Mouse (Mus musculus) hindbrain, embryonic 13.5 days (tissue): Measurements from ENCODE around the gene Capn10. TPM values are rescaled to one million over a fixed set of nuclear protein-coding genes. Genes with fewer than 3 reads are reported as not detected.
"Not testable (repeated sequence)": the region's sequence is repeated elsewhere in the genome, so short reads cannot be mapped to it uniquely, and the experiment has no call there.

Experiments used
- ATAC-seq: fragments of 200-750 bp; cut with Nextera tagmentation; 2 replicates; pipeline ENCODE4 v1.8.0; 2017; ENCODE audit warnings: moderate TSS enrichment; ENCODE audit not compliant: low FRiP score
- H3K27ac ChIP-seq: fragments of 300-500 bp; sonication (generic); 2 replicates; pipeline ENCODE4 v1.5.1; 2015; ENCODE audit warnings: inconsistent platforms, mild to moderate bottlenecking, moderate library complexity
- H3K27me3 ChIP-seq: fragments of 300-500 bp; sonication (generic); 2 replicates; pipeline ENCODE4 v1.6.1; 2015; ENCODE audit warnings: mild to moderate bottlenecking, inconsistent platforms
- H3K36me3 ChIP-seq: fragments of 300-500 bp; sonication (generic); 2 replicates; pipeline ENCODE4 v1.6.1; 2015; ENCODE audit warnings: mild to moderate bottlenecking, inconsistent platforms
- H3K4me1 ChIP-seq: fragments of 300-500 bp; sonication (generic); replicated peaks from 2 replicates; pipeline ENCODE4 v1.6.1; 2015; ENCODE audit warnings: inconsistent platforms
- H3K4me2 ChIP-seq: fragments of 300-500 bp; sonication (generic); 2 replicates; pipeline ENCODE4 v1.6.1; 2015; ENCODE audit warnings: inconsistent platforms, mild to moderate bottlenecking, moderate library complexity
- H3K4me3 ChIP-seq: fragments of 300-500 bp; sonication (generic); 2 replicates; pipeline ENCODE4 v1.5.1; 2015; ENCODE audit warnings: mild to moderate bottlenecking, inconsistent platforms
- H3K9ac ChIP-seq: fragments of 300-500 bp; sonication (generic); 2 replicates; pipeline ENCODE4 v1.6.1; 2015; ENCODE audit warnings: mild to moderate bottlenecking, inconsistent platforms
- H3K9me3 ChIP-seq: fragments of 300-500 bp; sonication (generic); 2 replicates; pipeline ENCODE4 v1.6.1; 2016; ENCODE audit warnings: inconsistent platforms
- WGBS: fragments of 180-500 bp; shearing (Covaris S2); methylation state at CpG from one replicate; pipeline ENCODE4 v1.1.7; 2015; 5-methylcytosine and 5-hydroxymethylcytosine counted together
- polyA plus RNA-seq: library from polyadenylated mRNA; unstranded; fragments of >200 nt; fragmentation: Nextera tagmentation; extraction: Ambion mirVana; gene quantifications from 2 replicates; pipeline ENCODE4 v1.2.1, GENCODE M21; 2015

The Capn10 gene
- polyA plus RNA-seq, 1 experiment from 2014 or later, result 58.9 TPM

DNA sequence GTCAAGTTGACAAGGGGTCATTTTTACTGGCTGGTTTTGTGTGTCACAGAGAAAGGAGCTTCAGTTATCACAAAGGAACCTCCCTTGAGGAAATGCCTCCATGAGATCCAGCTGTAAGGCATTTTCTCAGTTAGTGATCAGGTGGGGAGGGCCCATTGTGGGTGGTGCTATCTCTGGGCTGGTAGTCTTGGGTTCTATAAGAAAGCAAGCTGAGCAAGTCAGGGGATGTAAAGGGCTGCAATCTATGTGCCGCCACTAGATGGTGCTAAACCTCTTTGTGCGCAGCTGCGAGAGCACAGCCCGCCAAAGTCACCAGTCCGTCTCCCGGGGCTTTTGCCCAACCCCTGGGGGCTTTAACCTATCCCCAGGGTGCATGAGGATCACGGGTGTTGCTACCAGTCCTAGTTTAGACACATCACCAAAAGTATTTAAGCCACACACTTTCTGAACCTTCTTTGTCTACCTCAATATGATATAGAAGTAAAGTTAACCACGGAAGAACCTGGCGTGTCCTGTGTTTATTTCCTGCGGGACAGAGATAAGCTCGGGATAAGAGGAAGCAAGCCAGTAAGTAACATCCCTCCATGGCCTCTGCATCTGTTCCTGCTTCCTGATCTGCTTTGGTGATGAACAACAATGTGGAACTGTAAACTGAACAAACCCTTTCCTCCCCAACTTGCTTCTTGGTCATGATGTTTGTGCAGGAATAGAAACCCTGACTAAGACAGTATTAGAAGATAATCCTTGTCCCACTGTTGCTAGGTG, 22.6 kb downstream of the Capn10 start:
- peak overlapping the region; percentile 39 for H3K4me2 ChIP-seq
- not testable (repeated sequence) for H3K36me3 ChIP-seq, H3K9ac ChIP-seq, H3K4me1 ChIP-seq, H3K9me3 ChIP-seq, H3K4me3 ChIP-seq, H3K27me3 ChIP-seq, H3K27ac ChIP-seq
- WGBS, result 13% methylated on average over 11 of the region's 11 CpGs
- 0 out of 2 replicates have a peak, but pooled peaks have one; percentile 39 for ATAC-seq

- ATAC-seq, result no peak
- Histone ChIP-seq H3K36me3 (no peaks in the 10 kb centered on the region), H3K4me2 (no peak overlapping the region), H3K9me3 (no peaks in the 10 kb centered on the region), H3K27me3 (no peaks in the 10 kb centered on the region), H3K4me1 (0 out of 2 replicates have a peak, but pooled peaks cover 3% of the 10 kb centered on the region), H3K9ac (no peak overlapping the region), H3K27ac (no peak overlapping the region), H3K4me3 (no peak overlapping the region)
- WGBS, result 81% methylated on average over 1 of the region's 1 CpGs
Observed at GRCm38 (mm10) chr1:92958999-92959398, 24.8 kb downstream of the Capn10 start.

GRCm38 (mm10) chr1:92970791-92971190, 36.6 kb downstream of the Capn10 start:
- not testable (repeated sequence) for H3K4me2 ChIP-seq, H3K4me3 ChIP-seq, H3K9me3 ChIP-seq, H3K27me3 ChIP-seq, H3K4me1 ChIP-seq, H3K27ac ChIP-seq, ATAC-seq, H3K36me3 ChIP-seq, H3K9ac ChIP-seq
- 84% methylated on average over 6 of the region's 6 CpGs for WGBS

- Histone ChIP-seq H3K36me3 (no peaks in the 10 kb centered on the region), H3K27me3 (no peaks in the 10 kb centered on the region), H3K4me1 (peaks cover 5% of the 10 kb centered on the region; the same call in 1 of the 2 replicates), H3K27ac (no peak overlapping the region), H3K4me3 (no peak overlapping the region), H3K4me2 (no peak overlapping the region), H3K9ac (no peak overlapping the region), H3K9me3 (no peaks in the 10 kb centered on the region)
- WGBS, result 89% methylated on average over 7 of the region's 7 CpGs
- ATAC-seq, result no peak
Observed at GRCm38 (mm10) chr1:92971879-92972795, 38.0 kb downstream of the Capn10 start.

- Histone ChIP-seq H3K27me3 (no peaks in the 10 kb centered on the region), H3K9me3 (no peaks in the 10 kb centered on the region), H3K9ac (no peak overlapping the region), H3K4me1 (peaks cover 5% of the 10 kb centered on the region; the same call in 1 of the 2 replicates), H3K4me2 (no peak overlapping the region), H3K4me3 (no peak overlapping the region), H3K36me3 (no peaks in the 10 kb centered on the region), H3K27ac (no peak overlapping the region)
- WGBS, result 75% methylated on average over 1 of the region's 1 CpGs
- no peak for ATAC-seq
Observed at GRCm38 (mm10) chr1:92972854-92973253, 38.7 kb downstream of the Capn10 start.

DNA sequence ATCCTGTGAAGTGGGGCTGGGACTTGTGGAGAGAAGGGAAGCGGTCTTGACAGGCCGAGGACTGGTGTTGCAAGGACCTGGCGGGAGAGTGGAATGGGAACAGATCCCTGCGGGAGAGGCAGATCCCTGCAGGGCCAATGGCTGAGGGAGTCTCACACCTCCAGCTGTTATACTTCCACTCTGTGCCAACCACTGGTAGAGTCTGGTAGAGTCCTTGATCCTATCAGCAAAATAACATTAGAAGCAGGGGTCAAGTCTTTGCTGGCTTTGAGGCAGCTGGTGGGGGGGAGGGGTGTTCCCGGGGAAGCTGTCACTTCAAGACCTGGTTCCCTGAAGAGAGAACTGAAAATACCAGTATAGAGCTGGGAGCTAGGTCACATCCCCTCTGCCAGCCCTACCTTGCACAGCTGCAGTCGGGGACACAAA, 42.0 kb downstream of the Capn10 start:
- no peak for ATAC-seq
- WGBS, result 54% methylated on average over 6 of the region's 6 CpGs
- peaks cover 5% of the 10 kb centered on the region; the same call in 1 of the 2 replicates for H3K4me1 ChIP-seq
- H3K9me3 ChIP-seq, result no peaks in the 10 kb centered on the region
- no peaks in the 10 kb centered on the region for H3K36me3 ChIP-seq
- H3K9ac ChIP-seq, result no peak overlapping the region
- no peak overlapping the region for H3K4me2 ChIP-seq
- no peak overlapping the region for H3K4me3 ChIP-seq
- H3K27ac ChIP-seq, result no peak overlapping the region
- H3K27me3 ChIP-seq, result no peaks in the 10 kb centered on the region

DNA sequence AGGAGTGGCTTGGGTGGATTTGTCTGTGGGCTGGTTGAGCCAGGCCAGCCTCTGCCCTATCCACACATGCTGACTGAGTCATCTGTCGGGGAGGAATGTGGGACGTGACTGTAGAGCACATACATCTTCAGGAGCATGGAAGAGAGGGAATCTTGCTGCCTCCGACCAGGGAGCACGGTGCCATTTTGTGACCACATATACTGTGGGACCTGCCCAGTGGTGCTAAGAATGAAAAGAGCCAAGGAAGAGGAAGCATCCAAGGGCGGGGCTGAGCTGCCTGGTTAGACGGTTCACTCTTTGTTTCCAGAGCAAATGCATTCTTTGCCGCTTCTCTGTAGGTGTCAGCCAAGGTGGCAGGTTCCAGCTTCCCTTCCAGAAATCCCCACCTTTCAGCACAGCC, 44.5 kb downstream of the Capn10 start:
- no peak for ATAC-seq
- Histone ChIP-seq H3K4me1 (peaks cover 5% of the 10 kb centered on the region; the same call in 1 of the 2 replicates), H3K4me3 (no peak overlapping the region), H3K9me3 (no peaks in the 10 kb centered on the region), H3K4me2 (no peak overlapping the region), H3K36me3 (no peaks in the 10 kb centered on the region), H3K9ac (no peak overlapping the region), H3K27ac (no peak overlapping the region), H3K27me3 (no peaks in the 10 kb centered on the region)
- WGBS, result 49% methylated on average over 7 of the region's 7 CpGs

DNA sequence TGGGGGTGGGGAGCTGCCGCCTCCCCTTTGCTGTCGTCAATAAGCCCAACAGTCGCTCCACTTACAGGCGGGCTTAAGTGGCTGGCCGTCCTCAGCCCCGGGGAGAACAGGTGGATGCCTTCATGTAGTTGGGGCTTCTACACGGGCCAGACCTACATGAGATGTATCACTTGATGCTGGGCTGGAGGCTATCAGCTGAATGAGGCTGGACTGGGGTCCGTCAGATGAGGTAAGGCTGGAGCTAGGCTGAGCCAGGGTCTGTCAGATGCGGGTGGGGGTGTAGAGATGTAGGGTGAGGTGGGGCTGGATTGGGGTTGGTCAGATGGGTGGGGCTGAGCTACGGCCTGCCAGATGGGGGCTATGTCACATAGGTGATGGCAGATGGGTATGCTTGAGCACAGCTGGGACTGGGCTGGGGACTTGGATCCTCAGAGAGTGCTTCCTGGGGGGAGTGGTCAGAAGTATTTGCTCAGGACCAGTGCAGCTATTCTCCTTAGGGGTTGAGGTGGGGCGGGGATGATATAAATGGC, 45.0 kb downstream of the Capn10 start:
- Histone ChIP-seq H3K4me1 (peaks cover 5% of the 10 kb centered on the region; the same call in 1 of the 2 replicates), H3K9me3 (no peaks in the 10 kb centered on the region), H3K4me3 (no peak overlapping the region), H3K27ac (no peak overlapping the region), H3K4me2 (no peak overlapping the region), H3K9ac (peak overlapping the region; percentile 6; the same call in 1 of the 2 replicates), H3K36me3 (no peaks in the 10 kb centered on the region), H3K27me3 (no peaks in the 10 kb centered on the region)
- WGBS, result 40% methylated on average over 11 of the region's 11 CpGs
- ATAC-seq, result no peak

DNA sequence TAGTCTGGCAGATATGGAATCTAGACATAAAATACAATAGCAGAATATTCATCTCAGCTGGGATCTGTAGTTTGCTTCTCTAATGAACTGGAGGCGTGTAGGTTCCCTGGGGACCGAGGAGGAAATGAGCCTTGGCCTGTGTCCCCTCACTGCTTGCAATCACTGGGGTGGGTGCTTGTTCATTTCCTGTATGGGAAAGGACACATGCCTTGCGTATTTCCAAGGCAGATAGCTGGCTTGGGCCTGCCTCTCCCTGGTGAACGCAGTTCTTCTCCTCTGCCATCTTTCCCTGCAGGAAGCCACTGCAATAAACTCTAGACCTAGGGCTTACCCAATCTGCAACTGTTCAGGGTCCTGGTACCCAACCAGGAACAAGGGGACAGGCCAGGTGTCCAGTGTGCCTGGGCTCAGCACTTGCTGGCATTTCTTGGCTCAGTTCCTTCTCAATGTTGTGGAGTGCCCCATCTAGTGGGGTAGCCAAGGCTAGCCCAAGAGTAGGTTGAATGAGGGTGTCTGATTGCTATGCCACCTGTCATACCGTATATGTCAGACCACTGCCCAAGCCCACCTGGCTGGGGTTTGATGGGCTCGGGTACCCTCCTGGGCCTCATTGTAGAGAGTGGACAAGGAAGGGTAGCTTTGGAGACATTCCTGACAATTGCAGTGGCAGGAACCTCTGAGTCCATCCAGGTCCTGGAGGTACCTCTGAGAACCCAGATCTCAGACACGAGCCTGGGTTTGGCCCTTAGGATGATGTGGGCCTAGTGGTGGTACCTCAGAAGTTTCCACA, 47.1 kb downstream of the Capn10 start:
- Histone ChIP-seq H3K9me3 (no peaks in the 10 kb centered on the region), H3K4me3 (no peak overlapping the region), H3K9ac (no peak overlapping the region), H3K4me1 (peaks cover 4% of the 10 kb centered on the region; the same call in 1 of the 2 replicates), H3K27me3 (no peaks in the 10 kb centered on the region), H3K4me2 (no peak overlapping the region), H3K27ac (no peak overlapping the region), H3K36me3 (no peaks in the 10 kb centered on the region)
- no peak for ATAC-seq
- 81% methylated on average over 7 of the region's 7 CpGs for WGBS

DNA sequence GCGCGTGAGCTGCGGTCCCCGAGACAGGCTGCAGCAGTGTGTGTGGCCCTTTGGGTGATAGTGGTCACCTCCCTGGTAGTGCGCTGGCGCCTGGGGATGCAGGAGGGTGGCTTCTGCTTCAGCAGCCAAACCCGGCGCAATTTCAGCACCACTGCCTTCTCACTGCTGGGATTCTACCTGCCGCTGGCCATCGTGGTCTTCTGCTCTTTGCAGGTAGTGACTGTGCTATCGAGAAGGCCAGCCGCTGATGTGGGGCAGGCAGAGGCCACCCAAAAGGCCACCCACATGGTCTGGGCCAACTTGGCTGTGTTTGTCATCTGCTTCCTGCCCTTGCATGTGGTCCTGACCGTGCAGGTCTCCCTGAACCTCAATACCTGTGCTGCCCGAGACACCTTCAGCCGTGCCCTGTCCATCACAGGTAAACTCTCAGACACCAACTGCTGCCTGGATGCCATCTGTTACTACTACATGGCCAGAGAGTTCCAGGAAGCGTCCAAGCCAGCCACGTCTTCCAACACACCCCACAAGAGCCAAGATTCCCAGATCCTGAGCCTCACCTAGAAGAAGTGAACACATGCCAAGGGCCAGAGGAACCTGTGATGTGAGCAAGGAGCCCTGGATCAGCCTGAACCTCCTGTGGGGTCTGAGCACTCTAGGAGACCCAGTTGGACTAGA, 48.9 kb downstream of the Capn10 start:
- Histone ChIP-seq H3K4me2 (no peak overlapping the region), H3K4me1 (no peaks in the 10 kb centered on the region), H3K4me3 (no peak overlapping the region), H3K36me3 (no peaks in the 10 kb centered on the region), H3K9ac (no peak overlapping the region), H3K27ac (no peak overlapping the region), H3K9me3 (no peaks in the 10 kb centered on the region), H3K27me3 (no peaks in the 10 kb centered on the region)
- ATAC-seq, result no peak
- 93% methylated on average over 17 of the region's 17 CpGs for WGBS

GRCm38 (mm10) chr1:92984999-92985398, 50.8 kb downstream of the Capn10 start:
- H3K9ac ChIP-seq, result no peak overlapping the region
- no peaks in the 10 kb centered on the region for H3K9me3 ChIP-seq
- H3K27me3 ChIP-seq, result no peaks in the 10 kb centered on the region
- H3K27ac ChIP-seq, result no peak overlapping the region
- H3K4me1 ChIP-seq, result no peaks in the 10 kb centered on the region
- no peak for ATAC-seq
- no peak overlapping the region for H3K4me3 ChIP-seq
- WGBS, result 87% methylated on average over 5 of the region's 5 CpGs
- no peaks in the 10 kb centered on the region for H3K36me3 ChIP-seq
- no peak overlapping the region for H3K4me2 ChIP-seq
